Mouse (Mus musculus) hindbrain, embryonic 11.5 days (tissue): ENCODE measurements around the gene Atf6. TPM values are rescaled to one million over a fixed set of nuclear protein-coding genes. Genes with fewer than 3 reads are reported as not detected.

Experiments used
- ATAC-seq: fragments of 200-750 bp; cut with Nextera tagmentation; 2 replicates; pipeline ENCODE4 v1.8.0; 2017; ENCODE audit warnings: mild to moderate bottlenecking, moderate TSS enrichment, moderate library complexity; ENCODE audit not compliant: low FRiP score
- DNase-seq: peaks from one replicate; pipeline ENCODE4 v3.0.0-alpha.2; 2015; ENCODE audit warnings: low spot score
- H3K27ac ChIP-seq: fragments of 300-500 bp; sonication (generic); 2 replicates; pipeline ENCODE4 v1.5.1; 2014; ENCODE audit warnings: mild to moderate bottlenecking, low read depth, low read length
- H3K27me3 ChIP-seq: fragments of 300-500 bp; sonication (generic); 2 replicates; pipeline ENCODE4 v1.6.1; 2014; ENCODE audit warnings: mild to moderate bottlenecking, low read length, moderate library complexity, mixed read lengths; ENCODE audit not compliant: control insufficient read depth, insufficient read depth
- H3K36me3 ChIP-seq: fragments of 300-500 bp; sonication (generic); 2 replicates; pipeline ENCODE4 v1.6.1; 2014; ENCODE audit warnings: mild to moderate bottlenecking, low read length, moderate library complexity, mixed read lengths; ENCODE audit not compliant: control insufficient read depth, insufficient read depth
- H3K4me1 ChIP-seq: fragments of 300-500 bp; sonication (generic); replicated peaks from 2 replicates; pipeline ENCODE4 v1.6.1; 2014; ENCODE audit warnings: low read length, mixed read lengths; ENCODE audit not compliant: control insufficient read depth, insufficient read depth
- H3K4me2 ChIP-seq: fragments of 300-500 bp; sonication (generic); replicated peaks from 2 replicates; pipeline ENCODE4 v1.6.1; 2014; ENCODE audit warnings: mild to moderate bottlenecking, low read depth, low read length
- H3K4me3 ChIP-seq: fragments of 300-500 bp; sonication (generic); 2 replicates; pipeline ENCODE4 v1.5.1; 2014; ENCODE audit warnings: low read depth, low read length
- H3K9ac ChIP-seq: fragments of 300-500 bp; sonication (generic); 2 replicates; pipeline ENCODE4 v1.6.1; 2014; ENCODE audit warnings: low read depth, low read length
- H3K9me3 ChIP-seq: fragments of 300-500 bp; sonication (generic); 2 replicates; pipeline ENCODE4 v1.6.1; 2016; ENCODE audit warnings: low read length; ENCODE audit not compliant: control insufficient read depth
- whole genome bisulfite sequencing: fragments of 180-500 bp; shearing (Covaris S2); extraction: QIAGEN DNeasy Blood & Tissue Kit; methylation state at CpG from one replicate; pipeline ENCODE4 v1.1.7; 2014; 5-methylcytosine and 5-hydroxymethylcytosine counted together
- polyA plus RNA-seq: library from polyadenylated mRNA; unstranded; fragments of >200 nt; fragmentation: Nextera tagmentation; extraction: Ambion mirVana; gene quantifications from 2 replicates; pipeline ENCODE4 v1.2.1, GENCODE M21; 2014

The Atf6 gene
- polyA plus RNA-seq = 10.2 TPM in 2 replicates

DNA sequence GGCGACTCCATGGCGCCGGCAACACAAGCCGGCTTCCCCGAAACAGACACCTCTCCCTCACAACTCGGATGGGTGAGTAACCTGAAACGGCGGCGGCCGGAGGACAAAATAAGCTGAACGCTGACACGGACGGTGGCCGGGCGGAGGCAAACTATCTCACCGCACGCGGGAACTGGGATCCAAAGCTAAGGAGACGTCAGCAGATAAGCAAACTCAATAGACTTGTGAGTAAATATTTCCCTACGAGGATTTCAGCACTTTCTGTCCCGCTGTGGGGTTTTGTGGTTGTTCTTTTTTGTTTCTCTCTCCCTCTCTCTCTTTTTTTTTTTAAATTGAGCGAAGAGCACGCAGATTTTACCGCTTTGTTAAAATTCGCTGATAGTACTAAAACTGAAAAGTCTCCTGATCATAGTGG, at the start of gene Atf6:
Gene Atf6 (minus strand): TSS at position 81 of the 415 bp plus-strand sequence.
- under 1% methylated on average over 25 of the region's 25 CpGs for WGBS
- Histone ChIP-seq H3K9ac (peak within 1 kb of the TSS; percentile 78), H3K36me3 (no peaks in the 10 kb centered on the region), H3K9me3 (no peaks in the 10 kb centered on the region), H3K4me1 (no peaks in the 10 kb centered on the region), H3K4me3 (peak within 1 kb of the TSS; percentile 82), H3K4me2 (peak within 1 kb of the TSS; percentile 64), H3K27ac (0 out of 2 replicates have a peak within 1 kb of the TSS, but pooled peaks have one; percentile 30), H3K27me3 (no peaks in the 10 kb centered on the region)
- ATAC-seq = peak; percentile 81
- peak; percentile 96 for DNase-seq

DNA sequence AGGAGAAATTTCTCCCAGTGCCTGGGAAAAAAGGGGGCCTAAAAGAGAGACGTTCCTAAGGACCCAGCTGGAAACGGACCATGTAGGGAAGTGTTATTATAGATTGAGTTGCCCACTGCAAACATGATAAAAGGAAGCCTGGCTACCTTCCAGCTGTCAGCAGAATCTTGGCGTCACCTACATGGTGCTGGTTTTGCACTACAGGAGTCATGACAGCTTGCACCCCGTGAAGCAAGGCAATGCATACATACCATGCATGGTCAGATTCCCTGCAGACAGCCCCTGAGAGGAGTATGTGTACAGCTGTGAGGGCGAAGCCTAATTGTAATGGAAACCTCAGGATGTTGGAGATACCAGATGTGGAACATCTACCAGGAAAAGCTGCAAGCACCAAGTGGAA, 48.1 kb upstream of the Atf6 start:
- Histone ChIP-seq H3K4me2 (no peak overlapping the region), H3K27ac (no peak overlapping the region), H3K36me3 (no peaks in the 10 kb centered on the region), H3K9ac (no peak overlapping the region), H3K4me3 (no peak overlapping the region), H3K4me1 (no peaks in the 10 kb centered on the region), H3K9me3 (no peaks in the 10 kb centered on the region), H3K27me3 (no peaks in the 10 kb centered on the region)
- ATAC-seq = no peak
- 83% methylated on average over 5 of the region's 5 CpGs for WGBS
- DNase-seq = no peak

DNA sequence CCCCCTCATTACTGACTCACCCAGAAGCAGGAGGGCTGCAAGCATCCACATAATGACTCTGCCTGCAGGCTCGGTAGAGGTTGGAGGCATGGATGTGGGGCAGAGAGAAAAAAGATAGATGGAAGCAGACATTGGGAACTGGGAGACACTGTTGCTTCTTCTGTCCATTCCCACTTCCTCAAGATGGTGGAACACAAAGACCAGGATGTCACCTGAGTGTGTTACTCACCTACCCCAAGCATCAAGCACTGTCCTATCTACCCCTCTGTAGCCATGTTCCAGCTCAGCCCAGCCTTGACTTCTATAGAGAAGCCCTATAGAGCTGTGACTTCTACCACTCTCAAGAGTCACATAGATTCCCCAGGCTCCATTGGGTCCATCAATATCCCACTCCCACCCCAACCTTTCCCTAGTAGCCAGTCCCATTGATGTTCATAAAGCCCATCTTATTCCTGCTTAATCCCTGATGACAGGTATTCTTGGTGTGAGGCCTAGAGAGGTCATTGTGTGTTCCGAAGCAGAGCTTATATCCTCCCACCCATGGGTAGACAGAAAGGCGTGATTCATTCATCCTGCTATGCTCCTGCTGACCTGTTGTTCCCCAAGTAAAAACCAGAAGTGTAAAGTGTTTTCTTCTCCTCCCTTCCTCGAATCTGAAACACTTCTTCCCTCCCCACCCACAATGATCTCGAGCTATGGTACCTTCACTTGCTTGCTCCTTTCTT, 45.5 kb upstream of the Atf6 start, which contains the start of gene Fcrlb:
Gene Fcrlb (minus strand): TSS at position 51 of the 725 bp plus-strand sequence.
- WGBS = 76% methylated on average over 5 of the region's 5 CpGs
- Histone ChIP-seq H3K27me3 (peaks cover 13% of the 10 kb centered on the region), H3K4me3 (no peak within 1 kb of the TSS), H3K4me1 (0 out of 2 replicates have a peak, but pooled peaks cover 4% of the 10 kb centered on the region), H3K9ac (no peak within 1 kb of the TSS), H3K4me2 (no peak within 1 kb of the TSS), H3K36me3 (no peaks in the 10 kb centered on the region), H3K9me3 (no peaks in the 10 kb centered on the region), H3K27ac (no peak within 1 kb of the TSS)
- ATAC-seq = no peak
- no peak for DNase-seq

DNA sequence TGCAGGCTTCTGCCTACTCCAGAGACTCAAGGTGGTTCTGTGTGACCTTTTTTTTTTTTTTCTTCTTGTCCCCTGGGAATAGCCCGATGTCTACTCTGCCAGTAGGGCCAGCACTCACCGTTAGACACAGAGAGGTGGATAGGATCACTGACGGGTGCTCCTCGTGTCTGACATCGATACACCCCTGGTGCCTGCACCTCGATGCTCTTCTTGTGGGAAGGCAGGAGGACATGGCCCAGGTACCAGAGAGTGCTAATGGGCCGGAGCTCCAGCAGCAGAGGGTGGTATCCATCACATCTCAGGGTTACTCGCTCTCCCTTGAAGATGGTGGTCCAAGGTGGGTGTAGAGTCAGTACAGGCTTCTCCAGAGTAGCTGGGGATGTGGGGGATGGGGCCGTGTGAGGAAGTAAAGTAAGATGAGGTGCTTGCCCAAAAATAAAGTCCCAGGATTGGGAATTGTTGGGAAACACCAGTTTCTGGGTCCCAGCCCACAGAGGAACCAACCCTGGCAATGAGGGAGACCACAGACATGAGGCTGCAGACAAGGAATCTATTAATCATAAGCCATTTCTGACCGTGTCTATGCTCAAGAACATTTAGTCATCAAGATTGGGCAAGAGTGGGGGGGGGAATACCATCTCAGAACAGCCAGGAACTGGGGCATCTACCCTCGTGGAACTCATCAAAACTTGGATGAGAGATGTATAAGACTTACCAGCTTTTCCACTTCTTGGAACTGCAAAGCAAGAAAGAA, 44.5 kb upstream of the Atf6 start:
- H3K27me3 ChIP-seq = peaks cover 22% of the 10 kb centered on the region
- no peak overlapping the region for H3K4me3 ChIP-seq
- H3K4me1 ChIP-seq = 0 out of 2 replicates have a peak, but pooled peaks cover 6% of the 10 kb centered on the region
- H3K9me3 ChIP-seq = no peaks in the 10 kb centered on the region
- 80% methylated on average over 11 of the region's 11 CpGs for WGBS
- no peak overlapping the region for H3K4me2 ChIP-seq
- DNase-seq = no peak
- H3K27ac ChIP-seq = no peak overlapping the region
- no peaks in the 10 kb centered on the region for H3K36me3 ChIP-seq
- no peak for ATAC-seq
- no peak overlapping the region for H3K9ac ChIP-seq

DNA sequence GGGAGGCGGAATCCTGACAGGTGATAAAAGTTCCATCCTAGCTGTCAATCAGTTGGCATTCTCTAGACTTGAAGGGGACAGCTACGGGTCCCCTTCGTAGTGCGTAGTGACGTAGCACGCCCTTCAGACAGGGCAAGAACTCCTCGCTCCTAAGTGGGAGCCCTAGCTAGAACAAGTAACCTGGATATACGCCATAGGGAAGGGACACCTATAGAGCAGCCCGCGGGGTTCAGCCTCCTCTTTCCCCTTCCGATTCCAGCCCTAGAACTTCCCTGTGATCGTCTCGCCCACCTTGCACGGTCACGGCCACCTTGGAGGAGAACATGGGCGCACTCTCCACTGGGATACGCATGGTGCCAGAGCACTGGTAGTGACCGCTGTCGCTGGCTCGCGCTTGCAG, 40.8 kb upstream of the Atf6 start:
- Histone ChIP-seq H3K4me2 (peak overlapping the region; percentile 96), H3K9me3 (no peaks in the 10 kb centered on the region), H3K27me3 (peaks cover 30% of the 10 kb centered on the region), H3K9ac (no peak overlapping the region), H3K4me3 (peak overlapping the region; percentile 58), H3K4me1 (0 out of 2 replicates have a peak, but pooled peaks cover 6% of the 10 kb centered on the region), H3K36me3 (no peaks in the 10 kb centered on the region), H3K27ac (no peak overlapping the region)
- peak; percentile 51 for DNase-seq
- ATAC-seq = peak; percentile 71; the same call in 1 of the 2 replicates
- 5% methylated on average over 21 of the region's 21 CpGs for WGBS

DNA sequence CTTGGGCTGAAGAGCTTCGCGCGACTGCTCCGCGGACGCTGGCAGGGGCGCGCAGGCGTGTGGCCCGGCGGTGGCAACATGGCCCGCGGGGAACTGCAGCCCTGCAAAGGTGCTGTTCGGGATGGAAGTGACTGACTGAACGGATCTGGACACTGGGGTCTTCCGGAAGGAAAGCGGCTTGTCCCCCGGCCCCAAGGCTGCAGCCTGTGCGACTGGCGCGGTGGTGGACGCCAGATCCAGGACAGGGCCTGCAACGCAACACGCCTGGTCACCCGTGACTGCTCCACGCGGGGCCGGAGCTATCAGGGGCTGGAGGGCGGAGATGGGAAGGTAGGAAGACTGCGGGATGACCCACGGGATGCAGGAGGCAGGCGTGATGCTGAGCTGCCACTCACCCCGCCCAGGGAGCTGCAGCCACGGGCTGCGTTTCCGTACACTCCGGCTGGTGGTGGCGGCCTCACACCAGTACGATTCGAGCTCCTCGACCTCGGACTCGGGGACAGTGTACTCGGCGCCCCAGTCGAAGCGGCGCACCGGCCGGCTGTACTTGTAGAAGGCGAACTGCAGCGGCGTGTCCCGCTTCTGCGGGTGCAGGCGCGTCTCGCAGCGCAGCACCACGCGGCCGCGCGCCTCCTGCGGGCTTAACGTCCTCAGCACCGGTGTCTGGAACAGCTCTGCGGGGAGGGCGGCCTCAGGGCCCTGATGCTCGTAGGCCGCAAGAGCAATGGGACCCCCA, 40.1 kb upstream of the Atf6 start:
- peak overlapping the region; percentile 56 for H3K9ac ChIP-seq
- H3K9me3 ChIP-seq = no peaks in the 10 kb centered on the region
- H3K27ac ChIP-seq = no peak overlapping the region
- DNase-seq (peak; percentile 66), ATAC-seq (peak; percentile 87)
- peak overlapping the region; percentile 58 for H3K4me3 ChIP-seq
- WGBS = under 1% methylated on average over 68 of the region's 71 CpGs
- H3K4me2 ChIP-seq = peak overlapping the region; percentile 96
- H3K27me3 ChIP-seq = peaks cover 30% of the 10 kb centered on the region
- H3K4me1 ChIP-seq = 0 out of 2 replicates have a peak, but pooled peaks cover 6% of the 10 kb centered on the region
- H3K36me3 ChIP-seq = no peaks in the 10 kb centered on the region

DNA sequence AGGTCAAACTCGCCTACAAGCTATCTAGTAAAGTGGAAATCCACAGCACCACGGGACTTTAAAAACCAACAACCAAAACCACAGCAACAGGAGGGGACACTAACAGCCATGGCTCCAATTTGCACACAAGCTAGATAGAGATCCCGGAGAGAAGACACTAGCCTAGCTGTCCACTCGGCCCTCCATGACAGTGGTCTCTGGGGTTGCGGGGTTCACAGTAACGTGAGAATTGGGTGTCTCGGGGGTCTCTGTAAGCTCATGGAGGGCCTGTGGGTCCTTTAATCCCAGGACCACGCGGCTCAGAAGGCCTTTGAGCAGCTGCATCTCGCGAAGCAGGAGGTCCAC, 39.5 kb upstream of the Atf6 start:
- peak overlapping the region; percentile 56; the same call in 1 of the 2 replicates for H3K9ac ChIP-seq
- no peak for DNase-seq
- ATAC-seq = no peak; the same call in 1 of the 2 replicates
- peaks cover 30% of the 10 kb centered on the region for H3K27me3 ChIP-seq
- WGBS = 22% methylated on average over 11 of the region's 11 CpGs
- H3K36me3 ChIP-seq = no peaks in the 10 kb centered on the region
- H3K27ac ChIP-seq = no peak overlapping the region
- H3K4me2 ChIP-seq = peak overlapping the region; percentile 96
- H3K4me1 ChIP-seq = 0 out of 2 replicates have a peak, but pooled peaks cover 6% of the 10 kb centered on the region
- H3K9me3 ChIP-seq = no peaks in the 10 kb centered on the region
- H3K4me3 ChIP-seq = peak overlapping the region; percentile 58

DNA sequence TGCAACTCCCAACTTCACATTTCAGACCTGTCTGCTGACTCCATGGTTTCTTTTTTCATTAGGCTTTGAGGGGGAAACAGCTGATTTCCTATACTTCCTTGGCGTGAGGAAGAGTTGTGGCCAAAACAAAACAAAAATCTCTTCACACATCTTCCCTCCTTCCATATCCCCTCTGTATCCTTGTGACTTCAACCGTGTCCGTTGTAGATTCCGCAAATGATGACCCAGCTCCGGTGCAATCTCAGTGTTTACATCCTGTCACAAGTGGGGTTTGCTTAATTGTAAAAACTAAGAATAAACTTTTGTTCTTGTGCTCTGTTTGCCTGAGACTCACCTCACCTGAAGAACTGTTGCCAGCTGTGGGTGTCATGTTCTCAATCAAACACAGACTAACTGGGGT, 35.9 kb upstream of the Atf6 start:
- Histone ChIP-seq H3K36me3 (no peaks in the 10 kb centered on the region), H3K4me1 (0 out of 2 replicates have a peak, but pooled peaks cover 5% of the 10 kb centered on the region), H3K27ac (no peak overlapping the region), H3K4me2 (no peak overlapping the region), H3K4me3 (no peak overlapping the region), H3K9ac (no peak overlapping the region), H3K27me3 (peaks cover 22% of the 10 kb centered on the region), H3K9me3 (no peaks in the 10 kb centered on the region)
- no peak for DNase-seq
- WGBS = 81% methylated on average over 5 of the region's 5 CpGs
- ATAC-seq = no peak
